ENCODE assay signal across 21 mouse cellular contexts in the genomic region with DNA sequence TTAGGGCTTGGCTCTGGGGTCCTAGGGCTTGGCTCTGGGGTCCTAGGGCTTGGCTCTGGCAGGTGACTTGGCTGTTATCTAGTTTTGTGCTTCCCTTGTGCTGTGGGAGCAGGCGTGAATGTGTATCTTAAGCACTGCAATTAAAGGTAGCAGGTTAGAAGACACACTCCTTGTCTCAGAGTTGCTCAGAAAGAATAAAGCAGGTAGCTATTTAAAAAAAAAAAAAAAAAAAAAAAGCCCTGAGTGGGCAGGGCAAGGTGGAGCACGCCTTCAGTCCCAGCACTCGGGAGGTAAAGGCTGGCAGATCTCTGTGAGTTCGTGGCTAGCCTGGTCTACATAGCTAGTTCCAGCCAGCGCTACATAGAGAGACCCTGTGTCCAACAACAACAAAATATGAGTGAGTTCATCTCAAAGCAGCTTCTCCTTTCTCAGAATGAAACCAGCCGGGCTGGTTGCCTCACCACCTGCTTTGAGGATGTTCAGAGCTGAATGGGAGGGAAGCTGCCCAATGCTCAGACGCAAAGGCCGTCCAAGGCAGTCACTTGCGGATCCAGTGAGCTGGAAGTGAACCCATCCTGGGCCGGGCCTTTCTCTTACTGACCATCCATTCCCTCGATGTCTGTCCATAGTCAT. TPM values are rescaled to one million over a fixed set of nuclear protein-coding genes. Genes with fewer than 3 reads are reported as not detected.
DNase-seq lines count a peak whose midpoint lies in the region; ATAC-seq and TF ChIP-seq lines count a peak whose summit lies in the region.
"Had no signal": no experiment of that assay in that cellular context is flagged by ENCODE, and none has a peak within 500 bp of the region (broad histone marks: within the 10 kb centered on the region; RNA-seq: fewer than 3 reads in every experiment).

No protein-coding gene starts in this region.

- peaks cover 4% of the 10 kb centered on the region for H3K79me2 ChIP-seq in heart, adult 2 months (replicated peaks; ENCODE audit: control insufficient read depth, insufficient read depth, low read length)

- no peak for TF ChIP-seq CTCF in lung, postnatal 0 days (IDR thresholded peaks at IDR 0.05)
- no peak for TF ChIP-seq CTCF in heart, adult 2 months (IDR thresholded peaks at IDR 0.05)

- no peaks in the 10 kb centered on the region for H3K36me3 ChIP-seq in lung, postnatal 0 days (ENCODE audit: insufficient read depth, low read length)
- H3K36me3 ChIP-seq in ES-E14 (ENCODE audit: control insufficient read depth, insufficient read depth, low read length, poor library complexity, severe bottlenecking) = no peaks in the 10 kb centered on the region
- no peaks in the 10 kb centered on the region; the same call in 1 of the 2 replicates for H3K36me3 ChIP-seq in heart, adult 2 months (ENCODE audit: control insufficient read depth, insufficient read depth, low read length)
- H3K36me3 ChIP-seq: hindbrain, embryonic 15.5 days; kidney, embryonic 15.5 days; liver, embryonic 12.5 days; midbrain, embryonic 12.5 days; neural tube, embryonic 15.5 days had no signal

- no peaks in the 10 kb centered on the region for H3K27me3 ChIP-seq in lung, postnatal 0 days (replicated peaks; ENCODE audit: insufficient read depth, low read length)
- no peaks in the 10 kb centered on the region for H3K27me3 ChIP-seq in heart, adult 2 months (ENCODE audit: control insufficient read depth, insufficient read depth, low read length)
- H3K27me3 ChIP-seq: hindbrain, embryonic 15.5 days; kidney, embryonic 15.5 days; liver, embryonic 12.5 days; midbrain, embryonic 12.5 days; neural tube, embryonic 15.5 days had no signal

- intact Hi-C loops in heart, adult 2 months (cut with DNase I) = no loop called here

- H3K27ac ChIP-seq in lung, postnatal 0 days (ENCODE audit: low read length) = no peak overlapping the region
- no peak overlapping the region for H3K27ac ChIP-seq in ES-E14 (ENCODE audit: insufficient read depth, low read depth, low read length, poor library complexity, severe bottlenecking)
- no peak overlapping the region for H3K27ac ChIP-seq in heart, adult 2 months
- H3K27ac ChIP-seq: gastrocnemius, adult 2 months; hindbrain, embryonic 15.5 days; kidney, embryonic 15.5 days; liver, embryonic 12.5 days; midbrain, embryonic 12.5 days; neural tube, embryonic 15.5 days had no signal

- TF ChIP-seq EP300 in lung, postnatal 0 days (IDR thresholded peaks at IDR 0.05) = no peak
- TF ChIP-seq EP300 in heart, adult 2 months (IDR thresholded peaks at IDR 0.05; ENCODE audit: insufficient read depth, low read depth, low read length) = no peak

- ATAC-seq in lung, postnatal 0 days = no peak
- ATAC-seq in hematopoietic stem cell, adult 5-6 weeks (replicated peaks in 1 of 2; ENCODE audit: insufficient read depth in 1 of 2, low FRiP score in 2 of 2, low TSS enrichment in 1 of 2, low read depth in 1 of 2, poor library complexity in 2 of 2, severe bottlenecking in 2 of 2) = 0 out of 4 replicates have a peak, but pooled peaks have one; percentile 16 to 37
- peak; percentile 65 for ATAC-seq in neutrophil, adult 5-6 weeks (ENCODE audit: extremely low read depth, insufficient number of reproducible peaks, low FRiP score, poor library complexity, severe bottlenecking)
- ATAC-seq: forebrain, postnatal 0 days; intestine, embryonic 16.5 days; liver, embryonic 12.5 days had no signal

- in situ Hi-C loops in ES-E14 (cut with MboI; ENCODE audit: low sequenced_read_pairs in 2 of 2, unreplicated experiment in 2 of 2) = no loop called here

- no peak overlapping the region for H3K4me2 ChIP-seq in lung, postnatal 0 days (replicated peaks; ENCODE audit: low read depth, low read length)
- H3K4me2 ChIP-seq: hindbrain, embryonic 15.5 days; kidney, embryonic 15.5 days; liver, embryonic 12.5 days; midbrain, embryonic 12.5 days; neural tube, embryonic 15.5 days had no signal

- H3K9ac ChIP-seq in lung, postnatal 0 days (replicated peaks; ENCODE audit: low read depth) = no peak overlapping the region
- no peak overlapping the region for H3K9ac ChIP-seq in ES-E14 (ENCODE audit: insufficient read depth, low read depth, low read length, poor library complexity, severe bottlenecking)
- H3K9ac ChIP-seq in heart, adult 2 months (ENCODE audit: low read depth, low read length) = no peak overlapping the region
- H3K9ac ChIP-seq: forebrain, postnatal 0 days; hindbrain, embryonic 15.5 days; kidney, embryonic 15.5 days; liver, embryonic 12.5 days; midbrain, embryonic 12.5 days; neural tube, embryonic 15.5 days had no signal

- TF ChIP-seq POLR2A in heart, adult 2 months (IDR thresholded peaks at IDR 0.05; ENCODE audit: insufficient read depth, low read depth, low read length) = no peak

- WGBS in lung, postnatal 0 days = 82% methylated on average over 11 of the region's 11 CpGs
- 78% methylated on average over 11 of the region's 11 CpGs for WGBS in heart, adult 2 months

- no peaks in the 10 kb centered on the region for H3K9me3 ChIP-seq in lung, postnatal 0 days (ENCODE audit: low read length)
- no peaks in the 10 kb centered on the region for H3K9me3 ChIP-seq in ES-E14 (ENCODE audit: control insufficient read depth, insufficient read depth, low read depth, low read length)
- H3K9me3 ChIP-seq: hindbrain, embryonic 15.5 days; kidney, embryonic 15.5 days; liver, embryonic 12.5 days; midbrain, embryonic 12.5 days; neural tube, embryonic 15.5 days had no signal

- H3K4me1 ChIP-seq in lung, postnatal 0 days (ENCODE audit: insufficient read depth, low read depth, low read length) = peaks cover 5% of the 10 kb centered on the region; the same call in 1 of the 2 replicates
- H3K4me1 ChIP-seq in ES-E14 (ENCODE audit: control insufficient read depth in 2 of 2, insufficient read depth in 2 of 2, low read length in 2 of 2, poor library complexity in 1 of 2) = peaks cover under 1 to 15% of the 10 kb centered on the region in 2 experiments; a peak in 3 of 4 replicates
- peaks cover 29% of the 10 kb centered on the region for H3K4me1 ChIP-seq in heart, adult 2 months (ENCODE audit: control insufficient read depth, insufficient read depth, low read length)

- no peak overlapping the region for H3K4me3 ChIP-seq in lung, postnatal 0 days (ENCODE audit: low read depth, low read length)
- no peak overlapping the region for H3K4me3 ChIP-seq in ES-E14 (ENCODE audit: insufficient read depth in 1 of 2, low read depth in 1 of 2, low read length in 2 of 2, poor library complexity in 1 of 2, severe bottlenecking in 1 of 2)
- no peak overlapping the region for H3K4me3 ChIP-seq in heart, adult 2 months
- H3K4me3 ChIP-seq: gastrocnemius, adult 2 months; hindbrain, embryonic 15.5 days; kidney, embryonic 15.5 days; liver, embryonic 12.5 days; midbrain, embryonic 12.5 days; neural tube, embryonic 15.5 days had no signal

- DNase-seq in lung, postnatal 0 days (ENCODE audit: low spot score) = peak; percentile 39
- no peak for DNase-seq in lung, postnatal 25 days (ENCODE audit: low spot score)
- no peak for DNase-seq in ES-E14 (ENCODE audit: low read depth, low spot score)
- DNase-seq in embryo, embryonic 10.5 days (ENCODE audit: low spot score) = no peak
- DNase-seq in heart, adult 2 months = no peak
- DNase-seq: cerebellum, adult 9-11 months; embryo, embryonic 11 days; forebrain, postnatal 0 days; gastrocnemius, adult 2 months; kidney, postnatal 4 days; right cerebral cortex, postnatal 14 days; spleen, adult 18-20 months; thymus, postnatal 25 days had no signal

TF ChIP-seq in ES-E14, 5 proteins besides CTCF, POLR2A, EP300 and RAD21:
- TF ChIP-seq ZC3H11A (IDR thresholded peaks at IDR 0.05; ENCODE audit: borderline replicate concordance, low read depth, low read length) = no peak
- TF ChIP-seq ZNF384 (IDR thresholded peaks at IDR 0.05; ENCODE audit: low read depth, low read length) = peak; percentile 61
- no peak for TF ChIP-seq HCFC1 (IDR thresholded peaks at IDR 0.05; ENCODE audit: borderline replicate concordance, insufficient read depth, low read length)

RNA-seq across cellular contexts. Expression of a gene that starts 6.2 kb away (rescaled TPM):
- polyA plus RNA-seq in lung, postnatal 0 days (2015; fragmentation: Nextera tagmentation; extraction: Ambion mirVana) = 2.3 TPM in 2 replicates
- 10.7 and 11.3 TPM in 2 replicates for total RNA-seq in ES-E14 (2012; rRNA removed)
- 10.3 and 15.1 TPM in 2 replicates for total RNA-seq in hematopoietic stem cell, adult 5-6 weeks (2017)
- total RNA-seq in neutrophil, adult 5-6 weeks (2017) = 31.3 and 31.8 TPM in 2 replicates
- total RNA-seq in heart, adult 2 months (2021) = 1 to 10 TPM; 5.1 to 7.0 TPM
- 6.7 and 7.8 TPM in 2 replicates for polyA plus RNA-seq in heart, adult 2 months (2012; rRNA removed)
